Mouse (Mus musculus): ENCODE data around the gene Mmaa. TPM values are rescaled to one million over a fixed set of nuclear protein-coding genes. Genes with fewer than 3 reads are reported as not detected.

Mmaa gene
- polyA plus RNA-seq, 1 experiment from 2014 or later, result 19.6 TPM

DNA sequence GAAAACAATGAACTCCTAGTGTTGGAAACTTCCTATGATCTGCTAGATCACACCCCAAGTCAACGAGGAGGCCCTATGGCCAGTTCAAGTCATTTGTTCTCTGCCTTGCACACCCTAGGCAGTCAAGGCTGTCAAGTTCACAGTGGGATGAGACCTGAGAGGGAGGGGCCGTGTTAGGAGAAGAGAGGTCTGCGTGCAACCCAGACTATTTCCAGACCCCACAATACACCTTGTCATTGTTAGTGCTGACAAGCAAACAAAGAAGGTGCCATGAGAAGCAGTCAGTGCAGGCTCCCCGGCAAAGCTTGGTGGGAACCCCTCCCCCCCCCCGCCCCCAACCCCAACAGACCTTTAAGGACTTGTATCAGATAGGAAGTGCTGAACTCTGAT is 72.0 kb downstream of the Mmaa start:
- H3K36me3 ChIP-seq (ENCODE audit: control insufficient read depth, insufficient read depth, low read length), result no peaks in the 10 kb centered on the region
- H3K9ac ChIP-seq (ENCODE audit: low read depth, low read length), result no peak overlapping the region
- no peaks in the 10 kb centered on the region for H3K27me3 ChIP-seq (ENCODE audit: control insufficient read depth, insufficient read depth, low read depth, low read length)
- H3K9me3 ChIP-seq (replicated peaks; ENCODE audit: control insufficient read depth, low read length, poor library complexity, severe bottlenecking), result no peaks in the 10 kb centered on the region
- WGBS, result 74% methylated on average over 5 of the region's 5 CpGs
- no peak overlapping the region for H3K4me2 ChIP-seq (ENCODE audit: low read length)
- no peaks in the 10 kb centered on the region for H3K4me1 ChIP-seq (ENCODE audit: control insufficient read depth, insufficient read depth, low read length)
- ATAC-seq, result no peak
- H3K4me3 ChIP-seq (ENCODE audit: low read depth, low read length), result no peak overlapping the region
- no peak overlapping the region for H3K27ac ChIP-seq (ENCODE audit: low read length)

DNA sequence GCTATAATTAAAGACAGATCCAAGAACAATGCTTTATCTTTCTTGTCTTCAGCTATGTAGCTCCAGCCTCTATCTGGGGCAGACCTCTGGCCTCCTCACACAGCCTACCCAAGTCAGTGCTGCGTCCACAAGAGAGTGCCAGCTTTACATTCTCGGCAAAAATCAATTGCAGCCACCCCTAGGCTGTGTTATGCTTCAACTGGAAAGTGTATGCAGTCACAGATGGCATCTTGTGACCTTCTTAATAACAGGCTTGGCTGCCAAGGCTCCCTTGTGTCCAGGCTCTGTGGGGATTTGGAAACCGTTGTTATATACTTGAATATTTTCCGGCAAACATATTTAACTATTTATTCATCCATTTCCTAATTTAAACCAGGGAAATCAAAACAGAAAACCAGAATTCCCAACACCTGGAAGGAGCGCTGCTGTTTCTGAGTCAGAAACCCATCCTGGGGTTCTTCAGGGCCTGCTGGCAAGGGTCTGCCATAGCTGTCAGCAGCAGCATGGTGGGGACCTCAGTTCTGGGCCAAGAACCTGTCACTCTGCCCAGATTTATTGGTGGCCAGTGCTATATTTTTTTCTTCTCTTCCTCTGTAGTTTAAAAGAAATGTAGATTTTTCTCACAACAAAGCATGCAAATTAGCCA is 72.5 kb downstream of the Mmaa start:
- Histone ChIP-seq H3K4me3 (ENCODE audit: low read depth, low read length) (no peak overlapping the region), H3K4me2 (ENCODE audit: low read length) (no peak overlapping the region), H3K36me3 (ENCODE audit: control insufficient read depth, insufficient read depth, low read length) (no peaks in the 10 kb centered on the region), H3K27me3 (ENCODE audit: control insufficient read depth, insufficient read depth, low read depth, low read length) (no peaks in the 10 kb centered on the region), H3K4me1 (ENCODE audit: control insufficient read depth, insufficient read depth, low read length) (no peaks in the 10 kb centered on the region), H3K9me3 (replicated peaks; ENCODE audit: control insufficient read depth, low read length, poor library complexity, severe bottlenecking) (no peaks in the 10 kb centered on the region), H3K27ac (ENCODE audit: low read length) (no peak overlapping the region), H3K9ac (ENCODE audit: low read depth, low read length) (no peak overlapping the region)
- WGBS, result 61% methylated on average over 5 of the region's 5 CpGs
- ATAC-seq, result no peak

Other genes starting within 250 kb of the Mmaa start
- not detected in 2 replicates for gene 1700011L22Rik, start 46.4 kb downstream of the Mmaa start, polyA plus RNA-seq (2015; fragmentation: Nextera tagmentation; extraction: Ambion mirVana)
- gene Smad1, start 104.6 kb upstream of the Mmaa start, polyA plus RNA-seq (2015; fragmentation: Nextera tagmentation; extraction: Ambion mirVana), result 58.7 and 66.6 TPM in 2 replicates